Mouse (Mus musculus): ENCODE measurements around the gene Gm13275.

DNA sequence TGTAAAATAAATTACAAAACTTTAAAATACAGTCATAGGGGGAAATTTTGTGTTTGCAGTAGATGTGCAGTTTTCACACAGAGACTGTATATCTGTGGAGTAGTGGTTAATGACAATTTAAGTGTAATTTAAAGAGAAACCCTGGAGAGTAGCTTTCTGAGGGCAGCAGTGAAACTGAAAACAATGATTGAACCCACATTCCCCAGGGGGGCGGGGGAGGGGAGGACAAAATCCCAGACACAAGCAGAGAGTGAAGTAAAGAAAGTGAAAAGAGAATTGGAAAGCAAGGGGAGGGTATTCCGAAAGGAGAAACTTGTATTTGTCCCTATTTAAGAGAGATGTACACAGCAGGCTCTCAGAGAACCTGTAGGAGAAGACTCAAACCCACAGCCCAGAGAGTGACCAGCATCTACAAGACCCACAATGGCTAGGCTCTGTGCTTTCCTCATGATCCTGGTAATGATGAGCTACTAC lies 47.2 kb downstream of the Gm13275 start, which contains the start of gene Ifna4:
- TF ChIP-seq POLR2A (IDR thresholded peaks at IDR 0.05; ENCODE audit: insufficient read depth, low read depth, low read length) (no peak), CTCF (IDR thresholded peaks at IDR 0.05) (no peak), EP300 (IDR thresholded peaks at IDR 0.05; ENCODE audit: insufficient read depth, low read depth, low read length) (no peak)
